Mouse (Mus musculus): ENCODE results near the gene Dirc2. TPM values are rescaled to one million over a fixed set of nuclear protein-coding genes. Genes with fewer than 3 reads are reported as not detected.

Gene Dirc2
- polyA plus RNA-seq, 2 experiments, result 20.5 to 22.9 TPM

DNA sequence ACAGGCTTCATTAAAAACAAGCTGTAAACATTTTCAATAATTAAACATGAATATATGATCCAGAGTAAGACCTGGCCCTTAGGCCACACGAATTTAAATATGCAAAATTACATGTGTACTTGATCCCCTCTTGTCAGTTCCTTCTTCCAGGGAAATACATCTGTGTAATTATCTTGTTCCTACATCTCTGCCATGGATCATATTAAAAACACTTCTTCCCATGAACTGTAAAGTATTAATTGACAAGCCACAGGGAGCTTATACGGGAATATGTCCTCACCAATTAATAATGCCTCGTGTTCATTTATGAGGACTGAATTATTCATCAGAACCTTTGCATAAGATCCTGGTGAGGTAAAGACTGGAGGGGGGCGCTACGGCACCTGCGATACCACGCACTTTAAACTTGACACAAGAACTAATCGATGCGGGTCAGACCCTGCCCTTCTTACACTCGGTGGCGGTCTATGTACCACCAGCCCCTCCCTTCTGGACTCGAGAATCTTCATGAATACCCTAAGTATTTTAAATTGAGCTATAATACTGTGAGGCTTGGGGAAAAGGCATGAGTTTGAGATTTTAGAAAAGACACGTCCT lies 74.8 kb downstream of the Dirc2 start:
- DNase-seq (ENCODE audit: low spot score), result no peak
- Histone ChIP-seq H3K9ac (ENCODE audit: low read depth, low read length, severe bottlenecking) (no peak overlapping the region), H3K4me1 (ENCODE audit: control insufficient read depth, insufficient read depth, low read length) (no peaks in the 10 kb centered on the region), H3K9me3 (ENCODE audit: control insufficient read depth, low read length) (no peaks in the 10 kb centered on the region), H3K27me3 (ENCODE audit: control insufficient read depth, insufficient read depth, low read length) (no peaks in the 10 kb centered on the region), H3K36me3 (ENCODE audit: control insufficient read depth, insufficient read depth, low read length) (peaks cover 11% of the 10 kb centered on the region; the same call in 1 of the 2 replicates), H3K27ac (replicated peaks; ENCODE audit: low read depth, low read length) (no peak overlapping the region), H3K4me3 (replicated peaks; ENCODE audit: low read length) (no peak overlapping the region), H3K4me2 (replicated peaks; ENCODE audit: low read depth, low read length, severe bottlenecking) (no peak overlapping the region)
- WGBS, result 88% methylated on average over 13 of the region's 13 CpGs
- no peak for ATAC-seq (ENCODE audit: low FRiP score, low read depth)
- no peak for TF ChIP-seq POLR2A (IDR thresholded peaks at IDR 0.05; ENCODE audit: borderline replicate concordance, extremely low read depth, insufficient read depth, insufficient read length)

DNA sequence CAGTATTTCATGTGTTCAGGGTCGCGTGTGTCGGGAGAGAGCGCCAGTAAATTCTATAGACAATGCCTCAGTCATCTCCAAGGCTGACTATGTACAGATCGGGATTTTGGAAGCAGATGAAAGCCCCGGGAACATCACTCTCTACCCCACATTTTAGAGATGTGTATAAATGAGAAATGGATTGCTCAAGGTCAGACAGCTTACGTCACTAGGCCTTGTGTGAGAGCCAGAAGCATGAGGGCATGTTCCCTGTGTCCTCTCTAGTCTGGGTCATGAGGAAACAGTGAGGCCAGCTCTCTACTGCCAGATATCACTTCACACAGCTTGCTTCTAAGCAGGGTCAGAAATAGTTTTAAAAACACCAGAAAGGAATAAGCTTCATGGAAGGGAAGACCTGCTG lies 77.5 kb downstream of the Dirc2 start:
- Histone ChIP-seq H3K4me2 (replicated peaks; ENCODE audit: low read depth, low read length, severe bottlenecking) (no peak overlapping the region), H3K9me3 (ENCODE audit: control insufficient read depth, low read length) (no peaks in the 10 kb centered on the region), H3K4me3 (replicated peaks; ENCODE audit: low read length) (no peak overlapping the region), H3K36me3 (ENCODE audit: control insufficient read depth, insufficient read depth, low read length) (0 out of 2 replicates have a peak, but pooled peaks cover 3% of the 10 kb centered on the region), H3K4me1 (ENCODE audit: control insufficient read depth, insufficient read depth, low read length) (no peaks in the 10 kb centered on the region), H3K27ac (replicated peaks; ENCODE audit: low read depth, low read length) (no peak overlapping the region), H3K9ac (ENCODE audit: low read depth, low read length, severe bottlenecking) (no peak overlapping the region), H3K27me3 (ENCODE audit: control insufficient read depth, insufficient read depth, low read length) (no peaks in the 10 kb centered on the region)
- no peak for TF ChIP-seq POLR2A (IDR thresholded peaks at IDR 0.05; ENCODE audit: borderline replicate concordance, extremely low read depth, insufficient read depth, insufficient read length)
- no peak for DNase-seq (ENCODE audit: low spot score)
- ATAC-seq (ENCODE audit: low FRiP score, low read depth), result no peak
- 91% methylated on average over 7 of the region's 7 CpGs for WGBS

- H3K4me3 ChIP-seq (replicated peaks; ENCODE audit: low read length), result no peak overlapping the region
- H3K9me3 ChIP-seq (ENCODE audit: control insufficient read depth, low read length), result no peaks in the 10 kb centered on the region
- no peak for TF ChIP-seq POLR2A (IDR thresholded peaks at IDR 0.05; ENCODE audit: borderline replicate concordance, extremely low read depth, insufficient read depth, insufficient read length)
- no peak overlapping the region for H3K9ac ChIP-seq (ENCODE audit: low read depth, low read length, severe bottlenecking)
- no peak for ATAC-seq (ENCODE audit: low FRiP score, low read depth)
- no peak overlapping the region for H3K4me2 ChIP-seq (replicated peaks; ENCODE audit: low read depth, low read length, severe bottlenecking)
- no peak overlapping the region for H3K27ac ChIP-seq (replicated peaks; ENCODE audit: low read depth, low read length)
- H3K4me1 ChIP-seq (ENCODE audit: control insufficient read depth, insufficient read depth, low read length), result peaks cover 7% of the 10 kb centered on the region
- H3K27me3 ChIP-seq (ENCODE audit: control insufficient read depth, insufficient read depth, low read length), result no peaks in the 10 kb centered on the region
- WGBS, result 54% methylated on average over 7 of the region's 7 CpGs
- peak; percentile 25 for DNase-seq (ENCODE audit: low spot score)
- no peaks in the 10 kb centered on the region for H3K36me3 ChIP-seq (ENCODE audit: control insufficient read depth, insufficient read depth, low read length)
Measured at GRCm38 (mm10) chr16:35686491-35686890, 82.7 kb downstream of the Dirc2 start.

DNA sequence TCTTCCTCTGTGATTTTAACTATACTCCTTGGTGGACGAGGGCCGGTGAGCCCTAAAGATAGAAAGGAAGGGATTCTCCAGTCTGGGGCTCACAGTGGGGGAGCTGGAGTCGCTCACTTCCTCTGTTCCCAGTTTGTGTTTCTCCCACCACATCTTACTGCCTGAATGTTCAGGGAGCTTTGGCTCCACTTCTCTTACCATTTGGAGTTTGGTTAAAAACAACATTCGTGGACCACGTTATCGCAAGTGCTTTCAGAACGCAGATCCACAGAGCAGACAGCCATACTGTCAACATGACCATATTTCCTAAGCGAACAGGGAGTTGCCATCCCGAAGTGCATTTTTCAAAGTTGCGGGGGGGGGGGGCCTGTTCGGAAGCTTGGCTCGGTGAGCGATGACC lies 84.1 kb downstream of the Dirc2 start:
- TF ChIP-seq POLR2A (IDR thresholded peaks at IDR 0.05; ENCODE audit: borderline replicate concordance, extremely low read depth, insufficient read depth, insufficient read length), result no peak
- Histone ChIP-seq H3K4me1 (ENCODE audit: control insufficient read depth, insufficient read depth, low read length) (peaks cover 11% of the 10 kb centered on the region), H3K36me3 (ENCODE audit: control insufficient read depth, insufficient read depth, low read length) (no peaks in the 10 kb centered on the region), H3K27me3 (ENCODE audit: control insufficient read depth, insufficient read depth, low read length) (no peaks in the 10 kb centered on the region), H3K4me3 (replicated peaks; ENCODE audit: low read length) (no peak overlapping the region), H3K4me2 (replicated peaks; ENCODE audit: low read depth, low read length, severe bottlenecking) (no peak overlapping the region), H3K9me3 (ENCODE audit: control insufficient read depth, low read length) (no peaks in the 10 kb centered on the region), H3K27ac (replicated peaks; ENCODE audit: low read depth, low read length) (no peak overlapping the region), H3K9ac (ENCODE audit: low read depth, low read length, severe bottlenecking) (no peak overlapping the region)
- DNase-seq (ENCODE audit: low spot score) (no peak), ATAC-seq (ENCODE audit: low FRiP score, low read depth) (no peak)
- 72% methylated on average over 13 of the region's 13 CpGs for WGBS

- no peaks in the 10 kb centered on the region for H3K27me3 ChIP-seq (ENCODE audit: control insufficient read depth, insufficient read depth, low read length)
- H3K36me3 ChIP-seq (ENCODE audit: control insufficient read depth, insufficient read depth, low read length), result no peaks in the 10 kb centered on the region
- H3K9me3 ChIP-seq (ENCODE audit: control insufficient read depth, low read length), result no peaks in the 10 kb centered on the region
- peaks cover 11% of the 10 kb centered on the region for H3K4me1 ChIP-seq (ENCODE audit: control insufficient read depth, insufficient read depth, low read length)
- no peak overlapping the region for H3K4me3 ChIP-seq (replicated peaks; ENCODE audit: low read length)
- WGBS, result 60% methylated on average over 17 of the region's 17 CpGs
- TF ChIP-seq POLR2A (IDR thresholded peaks at IDR 0.05; ENCODE audit: borderline replicate concordance, extremely low read depth, insufficient read depth, insufficient read length), result no peak
- DNase-seq (ENCODE audit: low spot score) (peak; percentile 12), ATAC-seq (ENCODE audit: low FRiP score, low read depth) (peak; percentile 57)
- H3K9ac ChIP-seq (ENCODE audit: low read depth, low read length, severe bottlenecking), result no peak overlapping the region
- H3K27ac ChIP-seq (replicated peaks; ENCODE audit: low read depth, low read length), result no peak overlapping the region
- H3K4me2 ChIP-seq (replicated peaks; ENCODE audit: low read depth, low read length, severe bottlenecking), result no peak overlapping the region
Measured at GRCm38 (mm10) chr16:35681327-35682108, 87.6 kb downstream of the Dirc2 start.
